Mouse (Mus musculus): Measurements from ENCODE around the gene Srarp. TPM values are rescaled to one million over a fixed set of nuclear protein-coding genes. Genes with fewer than 3 reads are reported as not detected.

The Srarp gene
- polyA plus RNA-seq, 1 experiment, result not detected

DNA sequence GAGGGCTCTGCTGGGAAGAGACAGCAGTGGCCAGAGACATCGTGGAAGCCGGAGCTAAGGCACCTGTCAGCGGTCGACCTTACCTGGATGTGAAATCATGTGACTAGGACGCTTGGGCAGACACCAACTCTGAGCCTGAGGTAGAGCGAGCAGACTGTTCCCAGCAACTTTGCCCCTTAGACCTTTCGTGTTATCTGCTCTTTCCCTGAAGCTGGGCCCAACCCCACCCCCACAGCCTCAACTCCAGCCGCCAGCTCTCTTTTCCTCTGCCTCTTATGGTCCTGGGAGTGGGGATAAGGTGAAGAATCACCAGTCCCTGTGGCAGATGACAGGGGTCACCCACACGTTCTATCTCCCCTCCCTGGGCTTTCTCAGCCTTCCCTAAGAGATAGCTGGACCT, 15.0 kb downstream of the Srarp start:
- Histone ChIP-seq H3K36me3 (ENCODE audit: control insufficient read depth, insufficient read depth, low read length) (no peaks in the 10 kb centered on the region), H3K4me1 (ENCODE audit: control insufficient read depth, insufficient read depth, insufficient read length) (peaks cover 14% of the 10 kb centered on the region; the same call in 1 of the 2 replicates), H3K4me3 (ENCODE audit: extremely low read depth, insufficient read depth, insufficient read length) (no peak overlapping the region), H3K27ac (ENCODE audit: insufficient read depth, low read length) (no peak overlapping the region), H3K27me3 (ENCODE audit: control insufficient read depth, insufficient read depth, low read length) (no peaks in the 10 kb centered on the region)
- WGBS, result 89% methylated on average over 9 of the region's 9 CpGs
- DNase-seq (ENCODE audit: low read depth in 1 of 2, low spot score in 2 of 2), result no peak
- TF ChIP-seq CTCF (IDR thresholded peaks at IDR 0.05; ENCODE audit: extremely low read depth, insufficient read depth, insufficient read length, insufficient replicate concordance), result no peak
- TF ChIP-seq POLR2A (IDR thresholded peaks at IDR 0.05; ENCODE audit: low read depth, low read length), result no peak

DNA sequence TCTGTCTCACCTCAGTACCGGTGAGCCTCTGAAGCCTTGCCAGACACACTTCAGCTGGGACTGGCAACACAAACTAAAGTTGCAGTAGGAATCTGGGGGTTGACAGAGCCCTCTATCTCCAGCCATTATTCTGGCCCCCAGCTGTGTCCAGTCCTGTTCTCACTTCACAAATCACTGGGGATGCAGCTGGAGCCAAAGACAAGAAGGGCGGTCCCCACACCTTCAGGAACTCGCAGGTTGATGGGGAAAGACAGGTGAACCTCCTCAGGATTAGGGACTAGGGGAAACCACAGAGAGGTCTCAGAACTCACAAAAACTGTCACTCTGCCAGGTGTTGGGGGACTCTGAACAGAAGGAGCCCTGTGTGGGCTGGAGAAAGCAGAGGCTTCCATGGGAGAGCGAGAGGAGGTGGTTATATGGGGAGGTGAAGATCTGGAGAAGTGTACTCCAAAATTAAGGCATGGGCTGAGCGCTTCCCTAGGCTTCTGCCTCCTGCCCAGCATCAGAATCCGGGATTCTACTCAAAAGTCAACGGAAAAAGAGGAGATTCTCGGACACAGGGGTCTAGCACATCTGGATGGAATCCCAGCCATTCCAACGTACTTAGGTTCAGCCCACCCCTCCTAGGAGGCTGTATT, 15.6 kb downstream of the Srarp start, which contains the start of gene Hspb7:
TSS of gene Hspb7 (plus strand) at position 588 of the 638 bp plus-strand sequence.
- Histone ChIP-seq H3K27me3 (ENCODE audit: control insufficient read depth, insufficient read depth, low read length) (no peaks in the 10 kb centered on the region), H3K4me1 (ENCODE audit: control insufficient read depth, insufficient read depth, insufficient read length) (peaks cover 13% of the 10 kb centered on the region; the same call in 1 of the 2 replicates), H3K27ac (ENCODE audit: insufficient read depth, low read length) (no peak within 1 kb of the TSS), H3K4me3 (ENCODE audit: extremely low read depth, insufficient read depth, insufficient read length) (no peak within 1 kb of the TSS), H3K36me3 (ENCODE audit: control insufficient read depth, insufficient read depth, low read length) (no peaks in the 10 kb centered on the region)
- TF ChIP-seq POLR2A (IDR thresholded peaks at IDR 0.05; ENCODE audit: low read depth, low read length) (no peak), CTCF (IDR thresholded peaks at IDR 0.05; ENCODE audit: extremely low read depth, insufficient read depth, insufficient read length, insufficient replicate concordance) (no peak)
- no peak for DNase-seq (ENCODE audit: low read depth in 1 of 2, low spot score in 2 of 2)
- WGBS, result 72% methylated on average over 9 of the region's 9 CpGs

DNA sequence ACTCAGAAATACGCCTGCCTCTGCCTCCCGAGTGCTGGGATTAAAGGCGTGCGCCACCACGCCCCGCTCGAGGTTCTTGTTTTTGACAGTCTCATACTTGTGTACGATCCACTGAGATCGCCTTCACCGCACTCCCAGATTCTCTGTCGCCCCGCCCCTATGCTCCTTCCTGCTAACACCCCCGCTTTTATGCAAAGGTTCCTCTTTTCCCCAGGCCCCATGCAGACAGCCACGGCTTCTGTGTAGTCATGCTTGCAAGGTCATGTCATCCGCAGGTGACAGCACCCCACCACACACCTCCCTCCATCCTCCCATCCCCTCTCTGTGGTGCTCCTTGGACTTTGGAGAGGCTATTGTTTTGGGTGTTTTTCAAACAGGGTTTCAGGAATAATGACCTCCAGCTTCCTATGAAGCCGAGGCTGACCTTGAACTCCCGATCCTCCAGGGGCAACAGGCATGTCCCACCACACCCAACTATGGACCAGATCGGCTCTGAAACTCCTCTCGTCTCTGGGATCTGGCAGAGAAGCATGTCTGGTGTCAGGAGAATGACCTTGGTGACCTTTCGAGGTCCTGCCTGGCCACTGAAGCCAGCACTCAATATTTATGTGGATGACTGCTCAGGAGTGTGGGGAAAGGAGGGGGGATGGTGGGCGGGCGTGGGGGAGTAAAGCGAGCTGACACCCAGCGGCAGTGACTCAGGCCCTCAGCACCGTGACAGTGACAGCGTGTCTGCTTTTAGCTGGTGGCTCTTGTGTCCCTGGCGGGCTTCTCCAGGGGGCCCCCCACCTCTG, 16.3 kb downstream of the Srarp start:
- WGBS, result 15% methylated on average over 27 of the region's 27 CpGs
- H3K36me3 ChIP-seq (ENCODE audit: control insufficient read depth, insufficient read depth, low read length), result no peaks in the 10 kb centered on the region
- DNase-seq (ENCODE audit: low read depth in 1 of 2, low spot score in 2 of 2), result peak; percentile 60 to 69
- H3K4me3 ChIP-seq (ENCODE audit: extremely low read depth, insufficient read depth, insufficient read length), result no peak overlapping the region
- peaks cover 10% of the 10 kb centered on the region; the same call in 1 of the 2 replicates for H3K4me1 ChIP-seq (ENCODE audit: control insufficient read depth, insufficient read depth, insufficient read length)
- TF ChIP-seq CTCF (IDR thresholded peaks at IDR 0.05; ENCODE audit: extremely low read depth, insufficient read depth, insufficient read length, insufficient replicate concordance), result no peak
- no peak for TF ChIP-seq POLR2A (IDR thresholded peaks at IDR 0.05; ENCODE audit: low read depth, low read length)
- H3K27ac ChIP-seq (ENCODE audit: insufficient read depth, low read length), result no peak overlapping the region
- no peaks in the 10 kb centered on the region for H3K27me3 ChIP-seq (ENCODE audit: control insufficient read depth, insufficient read depth, low read length)

DNA sequence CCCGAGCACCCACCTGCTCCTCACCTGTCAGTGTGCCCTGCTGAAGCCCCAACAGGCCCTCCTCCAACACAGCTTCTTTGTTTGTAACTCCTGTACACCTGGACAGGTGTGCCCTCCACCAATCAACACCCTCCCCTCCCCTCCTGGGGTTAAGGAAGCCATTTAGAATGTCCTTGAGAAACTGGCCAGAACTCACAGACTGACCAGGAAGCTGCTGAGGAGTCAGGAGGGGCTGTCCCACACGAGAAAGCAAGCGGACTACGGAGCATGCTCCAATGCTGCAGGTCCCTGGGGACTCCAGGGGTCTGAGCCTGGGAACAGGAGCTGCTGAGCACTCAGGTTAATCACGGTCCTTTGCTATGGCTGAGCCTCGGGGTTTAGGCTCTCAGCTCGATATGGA, 20.0 kb downstream of the Srarp start, which contains the start of gene Clcnkb:
TSS of gene Clcnkb (minus strand) at position 91 of the 400 bp plus-strand sequence.
- no peak for TF ChIP-seq CTCF (IDR thresholded peaks at IDR 0.05; ENCODE audit: extremely low read depth, insufficient read depth, insufficient read length, insufficient replicate concordance)
- no peak for TF ChIP-seq POLR2A (IDR thresholded peaks at IDR 0.05; ENCODE audit: low read depth, low read length)
- Histone ChIP-seq H3K36me3 (ENCODE audit: control insufficient read depth, insufficient read depth, low read length) (no peaks in the 10 kb centered on the region), H3K27me3 (ENCODE audit: control insufficient read depth, insufficient read depth, low read length) (no peaks in the 10 kb centered on the region), H3K4me3 (ENCODE audit: extremely low read depth, insufficient read depth, insufficient read length) (no peak within 1 kb of the TSS), H3K4me1 (ENCODE audit: control insufficient read depth, insufficient read depth, insufficient read length) (peaks cover 10% of the 10 kb centered on the region; the same call in 1 of the 2 replicates), H3K27ac (ENCODE audit: insufficient read depth, low read length) (no peak within 1 kb of the TSS)
- WGBS, result 84% methylated on average over 7 of the region's 7 CpGs
- DNase-seq (ENCODE audit: low read depth in 1 of 2, low spot score in 2 of 2), result no peak

DNA sequence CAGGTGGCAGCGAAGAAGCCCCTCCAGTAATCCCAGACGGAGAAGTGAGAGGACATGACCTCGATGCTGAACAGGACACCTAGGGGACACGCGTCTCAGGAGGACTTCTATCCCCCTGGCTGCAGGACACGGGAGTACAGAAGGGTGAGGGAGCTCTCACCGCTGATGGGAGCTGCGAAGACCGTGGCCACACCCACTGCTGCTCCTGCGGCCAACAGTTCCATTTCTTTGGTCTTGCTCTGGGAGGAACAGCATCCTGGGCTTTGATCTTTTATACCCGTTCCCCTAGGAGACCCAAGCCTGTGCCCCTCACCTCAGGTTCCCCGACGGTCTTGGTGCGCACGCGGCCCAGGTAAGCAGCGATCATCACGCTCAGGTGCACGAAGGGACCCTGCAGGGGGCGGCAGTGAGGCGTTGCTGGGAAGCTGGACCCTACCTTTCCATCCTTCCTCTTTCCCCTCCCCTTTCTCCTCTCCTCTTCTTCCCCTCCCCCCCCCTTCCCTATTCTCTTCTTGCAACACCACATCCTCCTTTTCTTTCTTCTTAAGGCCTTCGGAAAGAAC, 24.4 kb downstream of the Srarp start:
- TF ChIP-seq POLR2A (IDR thresholded peaks at IDR 0.05; ENCODE audit: low read depth, low read length) (no peak), CTCF (IDR thresholded peaks at IDR 0.05; ENCODE audit: extremely low read depth, insufficient read depth, insufficient read length, insufficient replicate concordance) (peak; percentile 42; the same call in 1 of the 2 replicates)
- no peak overlapping the region for H3K4me3 ChIP-seq (ENCODE audit: extremely low read depth, insufficient read depth, insufficient read length)
- DNase-seq (ENCODE audit: low read depth in 1 of 2, low spot score in 2 of 2), result no peak
- H3K27me3 ChIP-seq (ENCODE audit: control insufficient read depth, insufficient read depth, low read length), result no peaks in the 10 kb centered on the region
- no peaks in the 10 kb centered on the region for H3K4me1 ChIP-seq (ENCODE audit: control insufficient read depth, insufficient read depth, insufficient read length)
- no peak overlapping the region for H3K27ac ChIP-seq (ENCODE audit: insufficient read depth, low read length)
- no peaks in the 10 kb centered on the region for H3K36me3 ChIP-seq (ENCODE audit: control insufficient read depth, insufficient read depth, low read length)
- 39% methylated on average over 22 of the region's 22 CpGs for WGBS

DNA sequence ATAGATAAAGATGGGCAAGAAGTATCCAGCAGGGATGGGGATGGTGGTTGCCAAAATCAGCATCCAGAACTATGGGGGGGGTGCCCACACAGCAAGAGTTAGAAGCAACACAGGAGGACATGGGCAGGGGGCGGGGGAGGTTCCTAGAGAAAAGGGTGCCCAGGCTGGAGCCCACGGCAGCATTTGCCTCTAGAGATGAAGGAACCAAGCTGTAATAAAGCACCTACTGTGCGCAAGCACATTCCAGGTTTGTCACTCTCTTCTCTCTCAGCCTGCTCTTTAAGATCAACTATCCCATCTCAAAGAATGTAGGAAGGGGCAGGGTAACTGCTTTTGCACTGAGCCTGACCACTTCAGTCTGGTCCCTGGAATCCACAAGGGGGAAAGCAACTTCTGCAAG, 27.3 kb downstream of the Srarp start:
- no peak for DNase-seq (ENCODE audit: low read depth in 1 of 2, low spot score in 2 of 2)
- no peak overlapping the region for H3K4me3 ChIP-seq (ENCODE audit: extremely low read depth, insufficient read depth, insufficient read length)
- no peak overlapping the region for H3K27ac ChIP-seq (ENCODE audit: insufficient read depth, low read length)
- no peaks in the 10 kb centered on the region for H3K27me3 ChIP-seq (ENCODE audit: control insufficient read depth, insufficient read depth, low read length)
- 90% methylated on average over 3 of the region's 3 CpGs for WGBS
- TF ChIP-seq POLR2A (IDR thresholded peaks at IDR 0.05; ENCODE audit: low read depth, low read length), result no peak
- no peak for TF ChIP-seq CTCF (IDR thresholded peaks at IDR 0.05; ENCODE audit: extremely low read depth, insufficient read depth, insufficient read length, insufficient replicate concordance)
- H3K36me3 ChIP-seq (ENCODE audit: control insufficient read depth, insufficient read depth, low read length), result no peaks in the 10 kb centered on the region
- H3K4me1 ChIP-seq (ENCODE audit: control insufficient read depth, insufficient read depth, insufficient read length), result peaks cover 3% of the 10 kb centered on the region; the same call in 1 of the 2 replicates

All from spleen, adult 2 months (tissue).